Mouse (Mus musculus) left cerebral cortex, adult 6 months (tissue): ENCODE measurements around the gene Smr2. TPM values are rescaled to one million over a fixed set of nuclear protein-coding genes. Genes with fewer than 3 reads are reported as not detected.

Experiments used
- long read RNA-seq, 2 experiments: library from polyadenylated mRNA; unstranded; transcript quantifications; one replicate each; pipeline ENCODE4 v2.0.0; 2019 to 2020
- polyA plus RNA-seq: library from polyadenylated mRNA; unstranded; fragments of <200 nt; fragmentation: Nextera tagmentation; gene quantifications from 2 replicates; pipeline ENCODE4 v1.2.3, GENCODE M21; 2021

The Smr2 gene
- not detected in 2 replicates for polyA plus RNA-seq
- long read RNA-seq, experiment 1, result 0 reads
- long read RNA-seq, experiment 2, result 0 reads

DNA sequence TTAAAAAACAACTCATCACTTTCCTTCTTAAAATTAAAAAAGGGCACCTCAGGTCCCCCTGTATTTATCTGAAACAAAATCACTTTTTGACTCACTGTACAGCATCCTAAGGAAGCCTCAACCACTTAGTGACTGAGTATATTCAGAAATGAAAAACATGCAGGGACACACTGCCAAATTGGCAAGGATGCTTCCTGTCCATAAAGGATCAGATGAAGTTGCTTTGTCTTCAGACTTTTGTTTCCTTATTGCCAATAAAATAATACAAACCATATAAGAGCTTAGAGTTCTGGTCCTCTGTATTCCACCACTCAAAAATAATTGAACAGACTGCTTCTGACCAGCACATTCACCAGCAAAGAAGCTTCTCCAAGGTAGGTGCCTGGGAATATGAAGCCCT lies at the start of gene Smr2:
Gene Smr2 (plus strand): TSS at position 301 of the 400 bp plus-strand sequence.

GRCm38 (mm10) chr5:88111430-88111829 lies 25.1 kb downstream of the Smr2 start, which contains the start of gene Gm11116:
Gene Gm11116 (minus strand): TSS chr5:88111530.

GRCm38 (mm10) chr5:88153999-88154398 lies 67.6 kb downstream of the Smr2 start, which contains the start of gene Gm11115:
Gene Gm11115 (minus strand): TSS chr5:88154099.

Other genes with a start within 250 kb of the Smr2 start
- not detected in 2 replicates for gene Odam, start 201.5 kb upstream of the Smr2 start, polyA plus RNA-seq
- gene Csn3, start 161.0 kb upstream of the Smr2 start, polyA plus RNA-seq, result not detected in 2 replicates
- 0.11 and 0.12 TPM in 2 replicates for gene 2310003L06Rik, start 117.1 kb upstream of the Smr2 start, polyA plus RNA-seq
- not detected in 2 replicates for gene Gm28434, start 117.0 kb upstream of the Smr2 start, polyA plus RNA-seq
- not detected in 2 replicates for gene Cabs1, start 107.1 kb upstream of the Smr2 start, polyA plus RNA-seq
- not detected in 2 replicates for gene Smr3a, start 84.0 kb upstream of the Smr2 start, polyA plus RNA-seq
- gene Gm11116, start 25.0 kb downstream of the Smr2 start, polyA plus RNA-seq, result not detected in 2 replicates
- not detected in 2 replicates for gene Gm11115, start 67.5 kb downstream of the Smr2 start, polyA plus RNA-seq
- not detected in 2 replicates for gene Gm7714, start 182.4 kb downstream of the Smr2 start, polyA plus RNA-seq
- not detected in 2 replicates for gene Prol1, start 230.8 kb downstream of the Smr2 start, polyA plus RNA-seq